Mouse (Mus musculus) megakaryocyte, embryonic 14.5 days (primary cell): Measurements from ENCODE around the gene Krt26.

ENCODE experiments used
- FLI1 ChIP-seq: IDR thresholded peaks from 2 replicates; pipeline ENCODE4 v1.6.1; 2012; ENCODE audit warnings: low read length, inconsistent platforms, mixed read lengths
- GATA1 ChIP-seq: IDR thresholded peaks from 3 replicates; pipeline ENCODE4 v1.6.1; 2012; ENCODE audit warnings: mixed read lengths, low read length, inconsistent platforms, borderline replicate concordance

- TF ChIP-seq GATA1 (no peak), FLI1 (no peak)
Measured at GRCm38 (mm10) chr11:99307579-99307978, 30.2 kb downstream of the Krt26 start.
